Mouse (Mus musculus) erythroblast, embryonic 14.5 days (primary cell): Measurements from ENCODE around the gene Ptpru.

ENCODE experiments used
- GATA1 ChIP-seq: IDR thresholded peaks from 2 replicates; pipeline ENCODE4 v1.6.1; 2012; ENCODE audit warnings: low read length, inconsistent platforms, mixed read lengths
- TAL1 ChIP-seq: IDR thresholded peaks from 3 replicates; pipeline ENCODE4 v1.6.1; 2012; ENCODE audit warnings: low read length, inconsistent platforms, mixed read lengths

DNA sequence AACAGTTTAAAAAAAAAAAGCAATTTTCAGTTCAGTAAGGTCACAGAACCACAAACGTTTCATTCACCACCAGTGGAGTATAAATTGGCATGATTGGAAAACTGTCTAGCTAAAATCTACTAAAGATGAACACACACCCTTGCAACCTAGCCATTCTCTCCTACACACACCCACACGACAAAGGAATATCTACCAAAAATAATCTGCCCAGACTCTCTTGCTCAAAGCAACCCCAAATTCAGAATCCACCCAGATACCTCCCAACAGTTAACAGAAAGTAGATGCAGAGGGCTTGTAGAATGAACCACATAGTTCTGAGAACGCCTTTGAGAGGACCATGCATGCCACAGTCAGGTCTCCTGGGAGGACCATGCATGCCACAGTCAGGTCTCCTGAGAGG, 32.8 kb downstream of the Ptpru start:
- TF ChIP-seq TAL1 (no peak), GATA1 (no peak)
